Mouse (Mus musculus) B cell, adult 2 months (primary cell): ENCODE data around the gene Bbs4.

ENCODE experiments used
- DNase-seq, 2 experiments: peaks; one replicate each; pipeline ENCODE4 v3.0.0; 2022

Bbs4 gene

GRCm38 (mm10) chr9:59291688-59292492 is 61.4 kb downstream of the Bbs4 start:
- peak; percentile 21 to 24 for DNase-seq

GRCm38 (mm10) chr9:59290957-59291687 is 62.2 kb downstream of the Bbs4 start, which contains the start of gene Adpgk:
Gene Adpgk (plus strand): TSS chr9:59291558.
- DNase-seq: peak; percentile 98

- DNase-seq: no peak
Measured at GRCm38 (mm10) chr9:59289529-59290115, 63.7 kb downstream of the Bbs4 start.

GRCm38 (mm10) chr9:59288685-59289410 is 64.5 kb downstream of the Bbs4 start:
- DNase-seq: no peak

- no peak for DNase-seq
Measured at GRCm38 (mm10) chr9:59288058-59288457, 65.2 kb downstream of the Bbs4 start.

- DNase-seq: no peak
Measured at GRCm38 (mm10) chr9:59285614-59286013, 67.7 kb downstream of the Bbs4 start.

GRCm38 (mm10) chr9:59282683-59282986 is 70.7 kb downstream of the Bbs4 start:
- no peak for DNase-seq

GRCm38 (mm10) chr9:59281871-59282682 is 71.2 kb downstream of the Bbs4 start:
- DNase-seq: peak; percentile 79 to 83

- no peak for DNase-seq
Measured at GRCm38 (mm10) chr9:59280888-59281287, 72.4 kb downstream of the Bbs4 start.

GRCm38 (mm10) chr9:59278694-59279093 is 74.6 kb downstream of the Bbs4 start:
- DNase-seq: no peak

- DNase-seq: no peak
Measured at GRCm38 (mm10) chr9:59278199-59278598, 75.1 kb downstream of the Bbs4 start.

GRCm38 (mm10) chr9:59274846-59275455 is 78.4 kb downstream of the Bbs4 start:
- DNase-seq: no peak

- DNase-seq: no peak
Measured at GRCm38 (mm10) chr9:59273199-59273598, 80.1 kb downstream of the Bbs4 start.
